Mouse (Mus musculus) G1E (cell line): ENCODE data around the gene Gm10719.
"Not testable (repeated sequence)": the region's sequence is repeated elsewhere in the genome, so short reads cannot be mapped to it uniquely, and the experiment has no call there.

Experiments used
- CTCF ChIP-seq: IDR thresholded peaks from 2 replicates; pipeline ENCODE4 v1.5.1; 2012; ENCODE audit warnings: low read depth, low read length, inconsistent platforms, mixed read lengths
- GATA1 ChIP-seq: IDR thresholded peaks from 2 replicates; pipeline ENCODE4 v1.6.1; 2012; ENCODE audit warnings: borderline replicate concordance, low read length, inconsistent platforms, mixed read lengths
- TAL1 ChIP-seq: conservative IDR thresholded peaks from 2 replicates; pipeline ENCODE4 v1.6.1; 2012; ENCODE audit warnings: low read depth, low read length, inconsistent platforms, mixed read lengths

- not testable (repeated sequence) for TF ChIP-seq CTCF, GATA1
- 0 out of 2 replicates have a peak, but pooled peaks have one; percentile 4 for TF ChIP-seq TAL1
Observed at GRCm38 (mm10) chr9:3029276-3030000, 12.2 kb downstream of the Gm10719 start.
